Mouse (Mus musculus): Measurements from ENCODE around the gene Plac9b. TPM values are rescaled to one million over a fixed set of nuclear protein-coding genes. Genes with fewer than 3 reads are reported as not detected.

The Plac9b gene
- total RNA-seq, 2 experiments from 2014 or later = 9.7 to 13.0 TPM

Other genes starting within 250 kb of the Plac9b start
- not detected for gene Cphx1, start 244.2 kb downstream of the Plac9b start, total RNA-seq (2021)
- gene Duxbl1, start 203.9 kb downstream of the Plac9b start, total RNA-seq (2021) = 1 to 10 TPM; 1.5 to 3.0 TPM
- gene Gm9780, start 139.8 kb downstream of the Plac9b start, total RNA-seq (2021) = 1 to 10 TPM; 1.3 to 5.1 TPM
- gene Tmem254c, start 115.1 kb downstream of the Plac9b start, total RNA-seq (2021) = 10 to 100 TPM; 38.8 to 48.4 TPM
- not detected for gene Cphx2, start 101.0 kb downstream of the Plac9b start, total RNA-seq (2021)
- not detected for gene Cphx3, start 100.2 kb downstream of the Plac9b start, total RNA-seq (2021)
- under 1 TPM; 0.66 to 0.72 TPM for gene Duxbl2, start 64.1 kb downstream of the Plac9b start, total RNA-seq (2021)
- 10 to 100 TPM; 20.9 to 32.0 TPM for gene Tmem254b, start 24.6 kb upstream of the Plac9b start, total RNA-seq (2021)
- 1 to 10 TPM; 5.8 to 6.7 TPM for gene Duxbl3, start 75.5 kb upstream of the Plac9b start, total RNA-seq (2021)